Mouse (Mus musculus): ENCODE measurements around the gene Defb19.

Gene Defb19

GRCm38 (mm10) chr2:152586926-152587560 is 6.9 kb upstream of the Defb19 start:
- no peak for DNase-seq (ENCODE audit: low read depth, low spot score)

GRCm38 (mm10) chr2:152580612-152581011 is 500 bp upstream of the Defb19 start:
- DNase-seq (ENCODE audit: low read depth, low spot score) = no peak

DNA sequence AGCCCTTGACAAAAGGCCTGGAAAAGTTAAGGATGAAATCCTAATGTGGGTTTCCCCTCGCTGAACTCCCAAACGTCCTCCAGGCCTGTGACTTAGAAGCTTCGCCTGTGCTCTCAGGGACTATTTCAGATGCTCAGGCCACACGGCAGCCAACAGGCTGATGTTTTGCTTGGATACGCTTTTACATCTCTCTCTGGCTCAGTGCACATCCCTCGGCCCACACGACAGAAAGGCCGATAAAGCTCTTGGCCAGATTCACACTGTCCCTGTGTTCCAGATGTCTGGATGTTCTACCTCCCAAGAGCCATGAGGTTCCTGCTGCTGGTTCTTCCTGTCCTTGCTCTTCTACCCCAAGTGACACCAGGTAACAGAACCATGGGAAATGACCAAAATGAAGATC is 6.6 kb downstream of the Defb19 start:
- no peak for DNase-seq (ENCODE audit: low read depth, low spot score)

GRCm38 (mm10) chr2:152572114-152572794 is 7.9 kb downstream of the Defb19 start, which contains the start of gene Defb21:
Gene Defb21 (plus strand): TSS chr2:152572744.
- no peak for DNase-seq (ENCODE audit: low read depth, low spot score)

DNA sequence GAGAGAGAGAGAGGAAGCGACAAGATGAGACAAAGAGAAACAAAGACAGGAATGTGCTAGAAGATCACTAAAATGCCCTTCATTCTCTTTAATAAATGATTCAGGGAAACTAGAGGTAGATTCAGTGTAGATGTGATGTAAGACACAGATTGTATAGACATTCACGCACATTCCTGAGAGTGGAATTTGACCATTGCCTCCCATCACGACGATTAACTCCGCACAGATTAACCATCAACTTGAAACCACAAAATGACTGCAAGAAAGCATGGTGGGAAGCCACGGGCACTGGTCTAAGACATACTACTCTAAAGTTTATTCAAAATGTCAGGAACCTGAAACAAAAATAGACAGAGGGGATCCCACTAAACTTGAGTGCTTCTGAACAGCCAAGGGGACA is 9.8 kb downstream of the Defb19 start:
- no peak for DNase-seq (ENCODE audit: low read depth, low spot score)

DNA sequence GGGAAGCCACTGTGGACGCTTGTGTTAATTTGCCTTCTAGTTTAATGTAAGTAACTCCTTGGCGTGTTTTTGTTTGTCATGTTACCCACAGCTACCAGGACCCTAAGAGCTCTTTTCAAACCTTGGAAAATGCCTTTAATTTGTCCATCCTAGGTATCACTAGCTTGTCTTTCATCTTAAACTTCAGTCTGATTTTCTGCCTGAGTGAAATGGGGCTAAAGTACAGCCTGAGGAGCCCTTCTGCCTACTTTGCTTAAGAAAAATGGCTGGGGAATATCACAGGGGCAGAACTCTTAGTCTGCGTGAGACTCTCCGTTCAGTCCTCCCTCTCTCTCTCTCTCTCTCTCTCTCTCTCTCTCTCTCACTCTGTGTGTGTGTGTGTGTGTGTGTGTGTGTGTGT is 10.2 kb downstream of the Defb19 start:
- no peak for DNase-seq (ENCODE audit: low read depth, low spot score)

GRCm38 (mm10) chr2:152569038-152569437 is 11.1 kb downstream of the Defb19 start, which contains the start of gene Gm17416:
Gene Gm17416 (plus strand): TSS chr2:152569338.
- no peak for DNase-seq (ENCODE audit: low read depth, low spot score)

GRCm38 (mm10) chr2:152556655-152557054 is 23.5 kb downstream of the Defb19 start:
- DNase-seq (ENCODE audit: low read depth, low spot score) = no peak

DNA sequence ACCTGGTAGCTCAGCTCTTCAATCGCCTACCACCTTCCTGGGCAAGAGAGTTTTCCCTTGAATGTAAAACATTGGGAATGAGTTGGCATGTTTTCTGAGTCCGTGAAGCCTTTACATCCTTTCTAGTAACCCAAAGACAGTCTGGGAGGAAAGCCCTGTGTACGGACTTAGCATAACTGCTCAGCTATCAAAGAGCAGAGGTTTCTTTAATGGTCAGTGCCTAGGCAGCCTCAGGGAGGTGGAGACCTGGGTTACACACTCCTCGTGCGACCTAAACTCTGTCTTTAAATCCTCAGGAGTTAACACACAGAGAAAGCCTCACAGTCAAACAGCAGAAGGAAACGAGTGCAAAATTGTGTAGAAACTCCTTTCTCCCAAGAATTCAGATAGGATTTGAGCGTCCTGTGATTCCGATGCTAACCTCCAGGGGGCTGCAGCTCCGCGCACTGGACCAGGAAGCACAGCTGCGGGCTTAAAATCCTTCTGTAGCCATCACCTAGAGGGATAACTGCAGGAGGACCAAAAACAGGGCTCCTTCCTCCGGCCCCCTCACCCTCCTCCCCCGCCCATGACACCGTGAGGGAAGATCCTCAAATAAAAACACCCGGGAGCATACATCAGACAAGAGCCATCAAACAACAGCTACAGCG is 26.2 kb downstream of the Defb19 start:
- no peak for DNase-seq (ENCODE audit: low read depth, low spot score)

DNA sequence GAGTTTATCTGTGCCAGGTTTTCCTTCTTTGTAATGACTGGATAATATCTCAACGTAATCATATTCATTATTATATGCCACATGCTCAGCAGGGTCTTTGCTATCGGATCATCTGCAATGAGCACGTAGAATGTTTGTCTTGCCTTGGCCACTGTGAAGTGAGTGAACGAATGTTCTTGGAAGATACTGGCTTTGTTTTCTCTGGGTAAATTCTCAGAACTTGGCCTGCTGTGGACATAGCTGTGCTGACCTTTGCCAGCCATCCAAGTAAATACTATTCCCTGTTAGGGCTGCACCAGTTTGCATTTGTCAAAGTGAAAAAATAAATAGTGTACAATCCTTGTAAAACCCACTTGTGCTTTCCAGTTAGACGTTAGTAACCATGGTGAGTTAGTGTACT is 32.0 kb downstream of the Defb19 start:
- no peak for DNase-seq (ENCODE audit: low read depth, low spot score)

DNA sequence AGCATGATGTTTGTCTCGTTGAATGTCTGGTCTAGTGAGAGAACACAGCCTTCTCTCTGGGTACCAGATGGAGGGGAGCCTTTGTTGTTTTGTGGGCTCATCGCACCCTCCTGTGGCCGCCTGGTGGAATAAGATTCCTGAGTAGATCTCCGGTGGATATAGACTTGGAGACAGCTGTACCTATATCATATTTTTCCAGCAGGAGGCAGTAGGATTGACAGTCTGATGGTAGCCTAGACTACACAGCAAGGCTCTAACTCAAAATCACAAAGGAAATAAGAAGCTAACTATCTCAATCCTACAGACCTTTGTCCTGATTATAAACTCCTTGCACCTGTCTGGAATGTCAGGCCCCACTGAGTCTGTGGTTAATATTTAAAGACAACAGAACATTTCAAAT is 35.4 kb downstream of the Defb19 start:
- DNase-seq (ENCODE audit: low read depth, low spot score) = no peak

- DNase-seq (ENCODE audit: low read depth, low spot score) = no peak
These were observed 36.6 kb downstream of the Defb19 start for GRCm38 (mm10) chr2:152543478-152543877.

DNA sequence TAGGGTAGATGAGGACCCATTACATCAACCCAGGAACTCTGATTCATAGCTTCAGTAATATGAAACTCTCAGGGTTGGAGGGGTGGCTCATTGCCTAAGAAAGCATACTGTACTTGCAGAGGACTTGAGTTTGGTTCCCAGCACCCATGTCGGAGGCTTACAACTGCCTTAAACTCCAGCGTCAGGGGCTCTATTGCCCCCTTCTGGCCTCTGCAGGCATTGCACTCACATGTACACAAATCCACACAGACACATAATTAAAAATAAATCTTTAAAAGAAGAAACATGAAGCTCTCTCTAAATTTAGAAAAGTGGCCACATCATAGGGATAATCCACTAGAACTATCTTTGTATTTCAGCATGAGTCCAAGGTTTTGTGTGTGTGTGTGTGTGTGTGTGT is 37.2 kb downstream of the Defb19 start:
- DNase-seq (ENCODE audit: low read depth, low spot score) = no peak

DNA sequence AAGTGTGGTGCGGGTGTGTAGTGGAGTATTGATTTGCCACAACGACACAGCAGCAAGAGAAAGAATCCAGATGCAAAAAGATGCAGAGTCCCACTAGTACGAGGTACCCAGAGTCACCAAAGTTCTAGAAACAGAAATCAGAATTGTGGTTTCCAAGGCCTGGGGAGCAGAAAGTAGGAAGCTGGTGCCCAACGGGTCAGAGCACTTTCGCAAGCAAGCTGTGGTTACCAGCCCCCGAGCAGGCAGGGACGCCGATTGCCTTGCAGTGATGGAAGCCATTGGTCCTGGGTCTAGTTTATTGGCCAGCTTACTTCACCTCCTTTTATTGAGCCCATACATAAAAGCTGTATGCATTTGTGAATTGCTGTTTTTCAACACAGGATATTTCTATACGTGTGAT is 38.1 kb downstream of the Defb19 start:
- no peak for DNase-seq (ENCODE audit: low read depth, low spot score)

DNA sequence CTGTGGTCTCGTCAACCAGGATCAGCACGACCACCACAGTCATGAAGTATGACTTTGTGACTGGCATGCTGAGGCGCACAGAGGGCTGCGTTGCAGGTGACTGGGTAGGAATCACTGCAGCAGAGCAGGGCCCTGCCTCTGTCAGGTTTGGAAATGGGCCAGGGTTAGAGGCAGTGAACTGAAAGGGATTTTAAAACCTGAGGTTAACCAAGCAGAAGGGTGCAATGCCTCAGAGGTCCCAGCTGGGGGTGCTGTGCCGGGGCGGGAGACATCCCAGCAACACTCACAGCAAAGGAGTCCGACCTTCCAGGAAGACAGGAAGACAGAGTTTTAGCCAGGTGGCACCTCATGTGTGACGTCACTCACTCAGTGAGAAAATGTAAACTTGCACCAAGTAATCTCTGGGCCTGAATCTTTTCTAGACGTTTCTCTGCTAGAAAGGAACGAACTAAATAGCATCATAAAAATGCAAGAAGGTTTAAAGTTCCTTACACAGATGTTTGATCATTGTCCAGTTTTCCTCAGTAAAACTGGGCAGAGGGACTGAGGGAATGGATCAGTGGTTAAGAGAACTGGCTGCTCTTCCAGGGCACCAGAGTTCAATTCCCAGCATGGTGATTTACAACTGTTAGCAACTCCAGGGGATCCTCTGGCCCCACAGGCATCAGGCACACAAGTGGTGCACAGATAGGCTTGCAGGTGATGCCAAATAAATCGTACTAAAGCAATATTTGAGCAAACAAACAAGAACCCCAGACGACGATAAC is 40.0 kb downstream of the Defb19 start, which contains the start of gene Defb29:
Gene Defb29, minus strand, starts transcription at position 155 of the 767 bp plus-strand sequence.
- no peak for DNase-seq (ENCODE audit: low read depth, low spot score)
